ENCODE assay signal across 8 mouse cellular contexts in genomic region chr1:75219531-75219930, GRCm38 (mm10). TPM values are rescaled to one million over a fixed set of nuclear protein-coding genes. Genes with fewer than 3 reads are reported as not detected.
DNase-seq lines count a peak whose midpoint lies in the region; ATAC-seq and TF ChIP-seq lines count a peak whose summit lies in the region.

TSS of gene Tuba4a (minus strand) at chr1:75219865.

- peaks cover 9% of the 10 kb centered on the region for H3K4me1 ChIP-seq in hindbrain, embryonic 16.5 days (ENCODE audit: control insufficient read depth, insufficient read depth, low read depth, low read length)
- H3K4me1 ChIP-seq in liver, adult 2 months (ENCODE audit: control insufficient read depth, insufficient read depth, low read length), result peaks cover 29% of the 10 kb centered on the region
- H3K4me1 ChIP-seq in neural tube, embryonic 12.5 days, result peaks cover 18% of the 10 kb centered on the region

- ATAC-seq in hindbrain, embryonic 16.5 days, result peak; percentile 53
- peak; percentile 41; the same call in 1 of the 2 replicates for ATAC-seq in neural tube, embryonic 12.5 days (ENCODE audit: low FRiP score, low read depth)

- WGBS in hindbrain, embryonic 16.5 days, result under 1% methylated on average over 34 of the region's 34 CpGs
- 2% methylated on average over 34 of the region's 34 CpGs for WGBS in liver, adult 2 months
- under 1% methylated on average over 34 of the region's 34 CpGs for WGBS in neural tube, embryonic 12.5 days

- intact Hi-C loops in left cerebral cortex, adult 2 months (cut with DNase I), result loop anchor here (1.0 to 5.0 kb wide), 4 partner anchors 17 to 43 kb away; partner anchors contain the start of genes Abcb6 and Dnajb2
- intact Hi-C loops in gastrocnemius, adult 2 months (cut with DNase I), result loop anchor here (2.0 kb wide), 1 partner anchor 17 kb away; the partner anchor contains the start of gene Dnajb2

- H3K9ac ChIP-seq in hindbrain, embryonic 16.5 days (ENCODE audit: low read depth, low read length), result peak within 1 kb of the TSS; percentile 66
- H3K9ac ChIP-seq in liver, adult 2 months (ENCODE audit: low read depth, low read length), result peak within 1 kb of the TSS; percentile 93
- H3K9ac ChIP-seq in neural tube, embryonic 12.5 days, result peak within 1 kb of the TSS; percentile 49

- peaks cover 6% of the 10 kb centered on the region; the same call in 1 of the 2 replicates for H3K79me2 ChIP-seq in liver, adult 2 months (ENCODE audit: control insufficient read depth, insufficient read depth, low read length)

- H3K9me3 ChIP-seq in hindbrain, embryonic 16.5 days (ENCODE audit: control insufficient read depth, low read length), result no peaks in the 10 kb centered on the region
- H3K9me3 ChIP-seq in neural tube, embryonic 12.5 days, result no peaks in the 10 kb centered on the region

- H3K36me3 ChIP-seq in hindbrain, embryonic 16.5 days (ENCODE audit: control insufficient read depth, insufficient read depth, low read length), result peaks cover 4% of the 10 kb centered on the region
- H3K36me3 ChIP-seq in liver, adult 2 months (ENCODE audit: control insufficient read depth, insufficient read depth, low read length), result peaks cover 10% of the 10 kb centered on the region; the same call in 1 of the 2 replicates
- peaks cover 13% of the 10 kb centered on the region for H3K36me3 ChIP-seq in neural tube, embryonic 12.5 days

- peak in 1 of 2 experiments; percentile 50 for DNase-seq in left cerebral cortex, adult 2 months (ENCODE audit: extremely low spot score in 1 of 2, low spot score in 2 of 2)
- no peak for DNase-seq in left cerebral cortex, adult 11 months (ENCODE audit: low spot score)
- DNase-seq in adrenal gland, postnatal 4 days (ENCODE audit: low spot score in 2 of 2), result no peak
- DNase-seq in gastrocnemius, adult 2 months, result peak; percentile 69
- no peak for DNase-seq in liver, adult 2 months (ENCODE audit: extremely low read depth, low read depth, low spot score)
- DNase-seq in ovary, postnatal 10 days (ENCODE audit: low spot score), result no peak

- TF ChIP-seq POLR2A in liver, adult 2 months (IDR thresholded peaks at IDR 0.05; ENCODE audit: extremely low read depth, insufficient read depth, low read length), result no peak

- peak within 1 kb of the TSS; percentile 92 for H3K27ac ChIP-seq in left cerebral cortex, adult 2 months
- peak within 1 kb of the TSS; percentile 98 for H3K27ac ChIP-seq in gastrocnemius, adult 2 months
- no peak within 1 kb of the TSS; the same call in 1 of the 2 replicates for H3K27ac ChIP-seq in hindbrain, embryonic 16.5 days (ENCODE audit: low read depth, low read length)
- peak within 1 kb of the TSS; percentile 93 for H3K27ac ChIP-seq in liver, adult 2 months (replicated peaks; ENCODE audit: insufficient read depth, low read depth, low read length)
- no peak within 1 kb of the TSS for H3K27ac ChIP-seq in neural tube, embryonic 12.5 days

- peaks cover 16% of the 10 kb centered on the region for H3K27me3 ChIP-seq in hindbrain, embryonic 16.5 days (replicated peaks; ENCODE audit: control insufficient read depth, insufficient read depth, low read length)
- H3K27me3 ChIP-seq in liver, adult 2 months (ENCODE audit: control insufficient read depth, insufficient read depth, low read length), result no peaks in the 10 kb centered on the region
- H3K27me3 ChIP-seq in neural tube, embryonic 12.5 days (replicated peaks), result peaks cover 73% of the 10 kb centered on the region

- peak within 1 kb of the TSS; percentile 79 for H3K4me3 ChIP-seq in left cerebral cortex, adult 2 months
- H3K4me3 ChIP-seq in gastrocnemius, adult 2 months, result peak within 1 kb of the TSS; percentile 88
- H3K4me3 ChIP-seq in hindbrain, embryonic 16.5 days (ENCODE audit: low read length), result peak within 1 kb of the TSS; percentile 56
- peak within 1 kb of the TSS; percentile 90 for H3K4me3 ChIP-seq in liver, adult 2 months (ENCODE audit: insufficient read depth, low read depth, low read length)
- H3K4me3 ChIP-seq in neural tube, embryonic 12.5 days, result peak within 1 kb of the TSS; percentile 45

- H3K4me2 ChIP-seq in hindbrain, embryonic 16.5 days (ENCODE audit: low read length), result peak within 1 kb of the TSS; percentile 89
- peak within 1 kb of the TSS; percentile 87 for H3K4me2 ChIP-seq in neural tube, embryonic 12.5 days (replicated peaks)

- peak; percentile 18 for TF ChIP-seq CTCF in left cerebral cortex, adult 2 months (IDR thresholded peaks at IDR 0.05)
- peak; percentile 31 for TF ChIP-seq CTCF in gastrocnemius, adult 2 months (IDR thresholded peaks at IDR 0.05)
- TF ChIP-seq CTCF in liver, adult 2 months (IDR thresholded peaks at IDR 0.05; ENCODE audit: low read depth, low read length), result no peak

RNA-seq across cellular contexts. Expression of gene Tuba4a, which starts in this region (rescaled TPM):
- 100 to 1,000 TPM; 594 to 616 TPM for total RNA-seq in left cerebral cortex, adult 2 months (2021)
- total RNA-seq in adrenal gland, postnatal 4 days (2021), result 10 to 100 TPM; 46.4 to 54.4 TPM
- 1,000 to 10,000 TPM; 1,043 to 1,330 TPM for total RNA-seq in gastrocnemius, adult 2 months (2021)
- polyA plus RNA-seq in hindbrain, embryonic 16.5 days (2015; fragmentation: Nextera tagmentation; extraction: Ambion mirVana), result 45.5 and 74.1 TPM in 2 replicates
- 80.9 and 117 TPM in 2 replicates for total RNA-seq in liver, adult 2 months (2014; rRNA removed)
- polyA plus RNA-seq in liver, adult 2 months (2012; rRNA removed), result 242 and 267 TPM in 2 replicates
- polyA plus RNA-seq in neural tube, embryonic 12.5 days (2016; fragmentation: Nextera tagmentation; extraction: Ambion mirVana), result 9.4 and 11.9 TPM in 2 replicates

Comparison
In these comparisons a context has a peak if more than half of its experiments do, and no peak if none do; other contexts are left out.
1. H3K27ac ChIP-seq: peak in left cerebral cortex, adult 2 months (single experiment), gastrocnemius, adult 2 months (single experiment) and liver, adult 2 months (single experiment); none in hindbrain, embryonic 16.5 days (single experiment) and neural tube, embryonic 12.5 days (single experiment).
2. Peak in every context shown above with its lines, with median percentiles within 50 percentile points of each other: H3K4me3 ChIP-seq and H3K9ac ChIP-seq.